ENCODE assay signal across 36 mouse cellular contexts in genomic region chr7:6638076-6638475, GRCm38 (mm10). TPM values are rescaled to one million over a fixed set of nuclear protein-coding genes. Genes with fewer than 3 reads are reported as not detected.
"Had no signal": no experiment of that assay in that cellular context is flagged by ENCODE, and none has a peak within 500 bp of the region (broad histone marks: within the 10 kb centered on the region; RNA-seq: fewer than 3 reads in every experiment).

No protein-coding gene starts in this region.

- H3K4me2 ChIP-seq: heart, embryonic 11.5 days; heart, embryonic 12.5 days; heart, embryonic 13.5 days; heart, embryonic 15.5 days; hindbrain, embryonic 12.5 days; hindbrain, embryonic 13.5 days; hindbrain, embryonic 14.5 days; hindbrain, embryonic 15.5 days; intestine, embryonic 15.5 days; kidney, embryonic 15.5 days had no signal

- H3K9ac ChIP-seq: heart, embryonic 12.5 days; heart, embryonic 13.5 days; heart, embryonic 15.5 days; hindbrain, embryonic 12.5 days; hindbrain, embryonic 13.5 days; hindbrain, embryonic 14.5 days; hindbrain, embryonic 15.5 days; intestine, embryonic 15.5 days; kidney, embryonic 15.5 days had no signal

- H3K27me3 ChIP-seq: heart, embryonic 12.5 days; heart, embryonic 13.5 days; heart, embryonic 15.5 days; hindbrain, embryonic 12.5 days; hindbrain, embryonic 13.5 days; hindbrain, embryonic 15.5 days; intestine, embryonic 15.5 days; kidney, embryonic 15.5 days had no signal

- H3K9me3 ChIP-seq: intestine, embryonic 15.5 days; kidney, embryonic 15.5 days had no signal

- H3K4me3 ChIP-seq: heart, embryonic 12.5 days; heart, embryonic 13.5 days; heart, embryonic 15.5 days; hindbrain, embryonic 10.5 days; hindbrain, embryonic 12.5 days; hindbrain, embryonic 13.5 days; hindbrain, embryonic 15.5 days; intestine, embryonic 15.5 days; kidney, embryonic 15.5 days; layer of hippocampus, adult 2 months; left cerebral cortex, adult 2 months had no signal

- H3K4me1 ChIP-seq: heart, embryonic 12.5 days; heart, embryonic 13.5 days; heart, embryonic 15.5 days; hindbrain, embryonic 10.5 days; hindbrain, embryonic 12.5 days; hindbrain, embryonic 13.5 days; hindbrain, embryonic 15.5 days; intestine, embryonic 15.5 days; kidney, embryonic 15.5 days had no signal

- H3K36me3 ChIP-seq: heart, embryonic 12.5 days; heart, embryonic 13.5 days; heart, embryonic 15.5 days; hindbrain, embryonic 10.5 days; hindbrain, embryonic 12.5 days; hindbrain, embryonic 13.5 days; hindbrain, embryonic 15.5 days; intestine, embryonic 15.5 days; kidney, embryonic 15.5 days had no signal

- H3K27ac ChIP-seq: heart, embryonic 13.5 days; heart, embryonic 15.5 days; hindbrain, embryonic 10.5 days; hindbrain, embryonic 12.5 days; hindbrain, embryonic 13.5 days; hindbrain, embryonic 14.5 days; hindbrain, embryonic 15.5 days; hindbrain, postnatal 0 days; intestine, embryonic 15.5 days; kidney, embryonic 15.5 days; kidney, postnatal 0 days; layer of hippocampus, adult 2 months; left cerebral cortex, adult 2 months had no signal

- ATAC-seq: hindbrain, embryonic 16.5 days; hindbrain, postnatal 0 days; inflammation-experienced regulatory T-cells, adult 6 months; intestine, embryonic 15.5 days; intestine, embryonic 16.5 days; intestine, postnatal 0 days had no signal

- DNase-seq: heart, postnatal 10 days; heart, postnatal 14 days; heart, postnatal 36 days; heart, postnatal 4 days; kidney, adult 11 months; kidney, adult 18-20 months; kidney, adult 2 months; kidney, adult 8-10 months; kidney, adult 9 months; kidney, postnatal 10 days; kidney, postnatal 14 days; kidney, postnatal 25 days; kidney, postnatal 36 days; kidney, postnatal 4 days; layer of hippocampus, adult 9-11 months; layer of hippocampus, postnatal 36 days had no signal

RNA-seq across cellular contexts. Expression of gene Zim1, which starts 58.2 kb away (rescaled TPM):
- total RNA-seq: hematopoietic stem cell, adult 5-6 weeks had no signal
- polyA plus RNA-seq: inflammation-experienced regulatory T-cells, adult 6 months had no signal
